In the genomic region with DNA sequence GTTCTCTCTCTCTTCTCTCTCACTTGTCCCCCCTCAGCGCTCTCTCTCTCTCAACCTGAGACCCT, we compare ENCODE assay signal across 9 mouse cellular contexts. TPM values are rescaled to one million over a fixed set of nuclear protein-coding genes. Genes with fewer than 3 reads are reported as not detected.
DNase-seq lines count a peak whose midpoint lies in the region; ATAC-seq and TF ChIP-seq lines count a peak whose summit lies in the region.
"Had no signal": no experiment of that assay in that cellular context is flagged by ENCODE, and none has a peak within 500 bp of the region (broad histone marks: within the 10 kb centered on the region; RNA-seq: fewer than 3 reads in every experiment).

A gene (minus strand): TSS at position 39 of the 65 bp plus-strand sequence.

- peak within 1 kb of the TSS; percentile 62 for H3K4me2 ChIP-seq in hindbrain, embryonic 14.5 days (replicated peaks)
- peak within 1 kb of the TSS; percentile 40 for H3K4me2 ChIP-seq in liver, embryonic 13.5 days

- H3K36me3 ChIP-seq in heart, embryonic 10.5 days: no peaks in the 10 kb centered on the region
- no peaks in the 10 kb centered on the region for H3K36me3 ChIP-seq in ES-Bruce4 (ENCODE audit: control insufficient read depth, insufficient read depth, low read length, poor library complexity, severe bottlenecking)
- no peaks in the 10 kb centered on the region for H3K36me3 ChIP-seq in hindbrain, embryonic 14.5 days (replicated peaks; ENCODE audit: control insufficient read depth, insufficient read depth)
- H3K36me3 ChIP-seq in liver, embryonic 13.5 days: no peaks in the 10 kb centered on the region

- intact Hi-C loops in heart, postnatal 14 days (cut with DNase I): no loop called here

- no peak for DNase-seq in heart, embryonic 10.5 days (ENCODE audit: low spot score)
- DNase-seq in heart, postnatal 14 days: no peak
- no peak for DNase-seq in hindbrain, embryonic 14.5 days (ENCODE audit: low spot score)
- DNase-seq in liver, embryonic 13.5 days: no peak
- DNase-seq in urinary bladder, postnatal 14 days (ENCODE audit: low spot score): no peak
- DNase-seq in cerebellum, adult 8-10 months: no peak
- no peak for DNase-seq in adrenal gland, postnatal 10 days

- no peak for TF ChIP-seq EP300 in ES-Bruce4 (IDR thresholded peaks at IDR 0.05; ENCODE audit: insufficient read depth, low read depth, low read length)

- peak within 1 kb of the TSS; percentile 46; the same call in 1 of the 2 replicates for H3K9ac ChIP-seq in ES-Bruce4 (ENCODE audit: low read depth, poor library complexity, severe bottlenecking)
- peak within 1 kb of the TSS; percentile 55 for H3K9ac ChIP-seq in hindbrain, embryonic 14.5 days
- no peak within 1 kb of the TSS for H3K9ac ChIP-seq in liver, embryonic 13.5 days

- WGBS in heart, embryonic 10.5 days: 0% methylated on average over 1 of the region's 1 CpGs
- WGBS in hindbrain, embryonic 14.5 days: no CpG with 5 or more reads among the region's 1 CpGs
- WGBS in liver, embryonic 13.5 days (ENCODE audit: insufficient replicate concordance): 38% methylated on average over 1 of the region's 1 CpGs

- no peak for TF ChIP-seq CTCF in ES-Bruce4 (IDR thresholded peaks at IDR 0.05; ENCODE audit: low read depth, low read length)

- H3K4me1 ChIP-seq in heart, embryonic 10.5 days: no peaks in the 10 kb centered on the region
- H3K4me1 ChIP-seq in ES-Bruce4 (ENCODE audit: control insufficient read depth, insufficient read depth, low read length): no peaks in the 10 kb centered on the region
- no peaks in the 10 kb centered on the region for H3K4me1 ChIP-seq in hindbrain, embryonic 14.5 days (replicated peaks; ENCODE audit: control insufficient read depth, insufficient read depth, low read length)
- no peaks in the 10 kb centered on the region for H3K4me1 ChIP-seq in liver, embryonic 13.5 days (replicated peaks)

- no peaks in the 10 kb centered on the region for H3K9me3 ChIP-seq in heart, embryonic 10.5 days
- no peaks in the 10 kb centered on the region for H3K9me3 ChIP-seq in ES-Bruce4 (replicated peaks; ENCODE audit: control insufficient read depth, insufficient read depth, low read length, poor library complexity, severe bottlenecking)
- no peaks in the 10 kb centered on the region for H3K9me3 ChIP-seq in hindbrain, embryonic 14.5 days (ENCODE audit: control insufficient read depth, low read length)
- H3K9me3 ChIP-seq in liver, embryonic 13.5 days (replicated peaks): no peaks in the 10 kb centered on the region

- H3K27ac ChIP-seq in heart, embryonic 10.5 days: peak within 1 kb of the TSS; percentile 60
- no peak within 1 kb of the TSS for H3K27ac ChIP-seq in ES-Bruce4 (ENCODE audit: insufficient read depth, low read length)
- no peak within 1 kb of the TSS for H3K27ac ChIP-seq in hindbrain, embryonic 14.5 days
- H3K27ac ChIP-seq in liver, embryonic 13.5 days: no peak within 1 kb of the TSS

- H3K4me3 ChIP-seq in heart, embryonic 10.5 days: peak within 1 kb of the TSS; percentile 61
- H3K4me3 ChIP-seq in ES-Bruce4 (ENCODE audit: low read depth, low read length): peak within 1 kb of the TSS; percentile 48
- H3K4me3 ChIP-seq in hindbrain, embryonic 14.5 days (replicated peaks; ENCODE audit: low read length): peak within 1 kb of the TSS; percentile 47
- H3K4me3 ChIP-seq in liver, embryonic 13.5 days (replicated peaks): peak within 1 kb of the TSS; percentile 38

- H3K27me3 ChIP-seq in heart, embryonic 10.5 days (ENCODE audit: insufficient read depth, poor library complexity, severe bottlenecking): peaks cover 34% of the 10 kb centered on the region
- H3K27me3 ChIP-seq in ES-Bruce4 (ENCODE audit: control insufficient read depth, insufficient read depth, low read length, poor library complexity, severe bottlenecking): peaks cover 5% of the 10 kb centered on the region
- peaks cover 19% of the 10 kb centered on the region for H3K27me3 ChIP-seq in hindbrain, embryonic 14.5 days (ENCODE audit: control insufficient read depth, insufficient read depth, low read length)
- H3K27me3 ChIP-seq in liver, embryonic 13.5 days: peaks cover 37% of the 10 kb centered on the region

- TF ChIP-seq POLR2A in ES-Bruce4 (IDR thresholded peaks at IDR 0.05; ENCODE audit: insufficient read depth, low read length): no peak

- ATAC-seq in hindbrain, embryonic 14.5 days (ENCODE audit: low FRiP score): no peak
- no peak for ATAC-seq in liver, embryonic 13.5 days (ENCODE audit: low read depth)

RNA-seq across cellular contexts. Expression of the gene that starts here (rescaled TPM):
- polyA plus RNA-seq in heart, embryonic 10.5 days (2016; fragmentation: Nextera tagmentation; extraction: Ambion mirVana): 0.24 and 0.44 TPM in 2 replicates
- total RNA-seq in heart, postnatal 14 days (2021): not detected
- not detected in 2 replicates for polyA plus RNA-seq in ES-Bruce4 (2011; ENCODE audit: insufficient read depth, insufficient read length, low read depth, missing spikeins)
- polyA plus RNA-seq in hindbrain, embryonic 14.5 days (2014; fragmentation: Nextera tagmentation; extraction: Ambion mirVana): 4.8 and 5.1 TPM in 2 replicates
- 0.03 and 0.05 TPM in 2 replicates for polyA plus RNA-seq in liver, embryonic 13.5 days (2015; fragmentation: Nextera tagmentation; extraction: Ambion mirVana)
- 1 to 10 TPM in 1 of 2 experiments, under 1 TPM in 1; 0.87 to 1.8 TPM for total RNA-seq in adrenal gland, postnatal 10 days (2021)
- polyA plus RNA-seq: C2C12 had no signal
